ENCODE assay signal across 8 mouse cellular contexts in the genomic region with DNA sequence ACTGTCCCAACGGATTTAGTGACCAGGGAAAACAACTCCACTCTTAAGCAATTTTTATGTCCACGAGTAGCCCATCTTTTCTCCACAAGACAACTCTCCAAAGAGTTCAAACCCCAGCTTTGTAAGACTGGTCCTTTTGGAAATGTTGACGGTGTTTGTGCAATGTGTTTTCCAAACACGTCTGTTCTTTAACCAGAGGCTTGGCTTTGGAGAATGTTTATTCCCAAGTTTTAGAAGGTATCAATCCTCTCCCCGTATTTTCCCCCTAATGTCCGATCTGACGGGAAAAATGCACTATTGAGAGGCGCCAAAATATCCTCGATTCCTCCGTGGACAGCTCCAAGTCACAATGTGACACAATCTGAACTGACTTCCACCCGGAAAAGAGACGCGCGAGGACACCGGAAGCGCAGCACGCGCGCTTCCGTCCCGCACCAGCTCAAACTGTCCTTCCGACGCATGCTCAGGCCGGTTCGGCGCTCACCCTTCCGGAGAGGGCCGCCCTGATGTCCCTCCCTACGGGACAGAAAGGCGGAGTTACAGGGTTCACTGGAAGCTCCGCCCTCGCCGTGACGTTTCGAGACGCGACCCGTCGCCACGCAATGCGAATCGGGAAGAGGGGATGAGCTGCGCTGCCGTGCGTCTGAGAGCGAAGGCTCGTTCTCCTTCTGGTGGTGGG. TPM values are rescaled to one million over a fixed set of nuclear protein-coding genes. Genes with fewer than 3 reads are reported as not detected.
A peak's percentile ranks its signal among the peaks of the same experiment; 100 is the strongest.
DNase-seq lines count a peak whose midpoint lies in the region; ATAC-seq and TF ChIP-seq lines count a peak whose summit lies in the region.

Usp8 (plus strand) TSS at position 570 of the 679 bp plus-strand sequence.

- peaks cover 7% of the 10 kb centered on the region for H3K4me1 ChIP-seq in bone marrow macrophage, adult 2 months (ENCODE audit: control insufficient read depth, insufficient read depth, low read length)
- no peaks in the 10 kb centered on the region for H3K4me1 ChIP-seq in embryonic fibroblast, embryonic 13.5 days (ENCODE audit: control insufficient read depth, insufficient read depth, low read length)
- H3K4me1 ChIP-seq in kidney, embryonic 14.5 days (ENCODE audit: control insufficient read depth, insufficient read depth, low read length), result peaks cover 8% of the 10 kb centered on the region
- H3K4me1 ChIP-seq in limb, embryonic 15.5 days, result peaks cover 7% of the 10 kb centered on the region; the same call in 1 of the 2 replicates

- ATAC-seq in kidney, embryonic 14.5 days (ENCODE audit: low FRiP score, low TSS enrichment), result peak; percentile 100
- ATAC-seq in limb, embryonic 15.5 days (ENCODE audit: insufficient number of reproducible peaks, low FRiP score, low TSS enrichment, low read depth), result peak; percentile 96

- H3K4me2 ChIP-seq in kidney, embryonic 14.5 days (replicated peaks; ENCODE audit: low read depth, low read length), result peak within 1 kb of the TSS; percentile 77
- H3K4me2 ChIP-seq in limb, embryonic 15.5 days, result peak within 1 kb of the TSS; percentile 60

- TF ChIP-seq CTCF in bone marrow macrophage, adult 2 months (IDR thresholded peaks at IDR 0.05; ENCODE audit: low read depth, low read length), result no peak
- no peak for TF ChIP-seq CTCF in embryonic fibroblast, embryonic 13.5 days (IDR thresholded peaks at IDR 0.05; ENCODE audit: borderline replicate concordance, insufficient read depth, low read length)

- H3K9ac ChIP-seq in kidney, embryonic 14.5 days (ENCODE audit: low read depth, low read length), result peak within 1 kb of the TSS; percentile 86
- peak within 1 kb of the TSS; percentile 94 for H3K9ac ChIP-seq in limb, embryonic 15.5 days

- H3K4me3 ChIP-seq in bone marrow macrophage, adult 2 months (ENCODE audit: insufficient read depth, low read length), result peak within 1 kb of the TSS; percentile 67
- peak within 1 kb of the TSS; percentile 76 for H3K4me3 ChIP-seq in embryonic fibroblast, embryonic 13.5 days (ENCODE audit: insufficient read depth, low read length)
- peak within 1 kb of the TSS; percentile 93 for H3K4me3 ChIP-seq in kidney, embryonic 14.5 days (ENCODE audit: low read length)
- peak within 1 kb of the TSS; percentile 94 for H3K4me3 ChIP-seq in limb, embryonic 15.5 days

- H3K27me3 ChIP-seq in kidney, embryonic 14.5 days (ENCODE audit: control insufficient read depth, insufficient read depth, low read length), result no peaks in the 10 kb centered on the region
- peaks cover 11% of the 10 kb centered on the region for H3K27me3 ChIP-seq in limb, embryonic 15.5 days

- H3K36me3 ChIP-seq in kidney, embryonic 14.5 days (ENCODE audit: control insufficient read depth, insufficient read depth, low read length), result no peaks in the 10 kb centered on the region
- 0 out of 2 replicates have a peak, but pooled peaks cover 3% of the 10 kb centered on the region for H3K36me3 ChIP-seq in limb, embryonic 15.5 days

- WGBS in kidney, embryonic 14.5 days, result 2% methylated on average over 47 of the region's 47 CpGs
- WGBS in limb, embryonic 15.5 days, result 3% methylated on average over 47 of the region's 47 CpGs

- H3K27ac ChIP-seq in bone marrow macrophage, adult 2 months (ENCODE audit: insufficient read depth, low read depth, low read length), result peak within 1 kb of the TSS; percentile 69
- H3K27ac ChIP-seq in embryonic fibroblast, embryonic 13.5 days (ENCODE audit: insufficient read depth, low read length), result peak within 1 kb of the TSS; percentile 27
- peak within 1 kb of the TSS; percentile 76; the same call in 1 of the 2 replicates for H3K27ac ChIP-seq in kidney, embryonic 14.5 days (ENCODE audit: low read depth, low read length)
- peak within 1 kb of the TSS; percentile 83 for H3K27ac ChIP-seq in limb, embryonic 15.5 days

- DNase-seq in A20 (ENCODE audit: low read depth, low spot score), result peak; percentile 98
- DNase-seq in heart, adult 9 months (ENCODE audit: low spot score in 2 of 2), result peak; percentile 98
- DNase-seq in monocyte, adult 2 months (ENCODE audit: low read depth in 1 of 2, low spot score in 2 of 2), result peak; percentile 93 to 97
- peak; percentile 98 to 99 for DNase-seq in spleen, postnatal 36 days (ENCODE audit: low spot score in 2 of 2)

- H3K9me3 ChIP-seq in kidney, embryonic 14.5 days (ENCODE audit: control insufficient read depth, low read length), result no peaks in the 10 kb centered on the region
- H3K9me3 ChIP-seq in limb, embryonic 15.5 days, result no peaks in the 10 kb centered on the region

- TF ChIP-seq POLR2A in bone marrow macrophage, adult 2 months (IDR thresholded peaks at IDR 0.05; ENCODE audit: borderline replicate concordance, low read depth, low read length), result no peak
- peak; percentile 98 for TF ChIP-seq POLR2A in embryonic fibroblast, embryonic 13.5 days (IDR thresholded peaks at IDR 0.05; ENCODE audit: low read depth, low read length)

RNA-seq across cellular contexts. Expression of gene Usp8, which starts in this region (rescaled TPM):
- 112 and 116 TPM in 2 replicates for polyA plus RNA-seq in bone marrow macrophage, adult 2 months (2012; ENCODE audit: insufficient read depth, insufficient read length, missing spikeins)
- polyA plus RNA-seq in embryonic fibroblast, embryonic 13.5 days (2011; ENCODE audit: insufficient read length, low read depth, missing spikeins), result 59.9 and 69.7 TPM in 2 replicates
- polyA plus RNA-seq in kidney, embryonic 14.5 days (2014; fragmentation: Nextera tagmentation; extraction: Ambion mirVana), result 18.5 and 41.7 TPM in 2 replicates
- 39.5 and 40.8 TPM in 2 replicates for polyA plus RNA-seq in limb, embryonic 15.5 days (2015; fragmentation: Nextera tagmentation; extraction: Ambion mirVana)

Comparison
In these comparisons a context has a peak if more than half of its experiments do, and no peak if none do; other contexts are left out.
1. Peak in every context shown above with its lines: DNase-seq, ATAC-seq, H3K4me3 ChIP-seq and H3K27ac ChIP-seq.
2. H3K27ac ChIP-seq: peak in every context shown above with its lines; median percentile 83 in limb, embryonic 15.5 days; 76 in kidney, embryonic 14.5 days; 69 in bone marrow macrophage, adult 2 months; 27 in embryonic fibroblast, embryonic 13.5 days.